In genomic region chr10:18634405-18634985, GRCm38 (mm10) we compare ENCODE assay signal across 19 mouse cellular contexts.
DNase-seq lines count a peak whose midpoint lies in the region; ATAC-seq and TF ChIP-seq lines count a peak whose summit lies in the region.
"Had no signal": no experiment of that assay in that cellular context is flagged by ENCODE, and none has a peak within 500 bp of the region (broad histone marks: within the 10 kb centered on the region; RNA-seq: fewer than 3 reads in every experiment).

No protein-coding gene starts in this region.

- in situ Hi-C loops in ES-E14 (cut with MboI; ENCODE audit: low sequenced_read_pairs in 2 of 2, unreplicated experiment in 2 of 2), result no loop called here

- 90% methylated on average over 7 of the region's 7 CpGs for WGBS in forebrain, embryonic 10.5 days

- peak overlapping the region; percentile 64; the same call in 1 of the 2 replicates for H3K27ac ChIP-seq in ES-E14 (ENCODE audit: insufficient read depth, low read depth, low read length, poor library complexity, severe bottlenecking)
- no peak overlapping the region for H3K27ac ChIP-seq in forebrain, embryonic 10.5 days
- H3K27ac ChIP-seq: forebrain, embryonic 13.5 days; heart, embryonic 10.5 days; hindbrain, embryonic 15.5 days; limb, embryonic 15.5 days; stomach, embryonic 15.5 days had no signal

- peak; percentile 79 for ATAC-seq in cerebellum, adult (ENCODE audit: insufficient number of reproducible peaks, low FRiP score, low TSS enrichment)
- ATAC-seq: forebrain, embryonic 13.5 days had no signal

- H3K4me3 ChIP-seq in ES-E14 (ENCODE audit: insufficient read depth in 1 of 2, low read depth in 1 of 2, low read length in 2 of 2, poor library complexity in 1 of 2, severe bottlenecking in 1 of 2), result no peak overlapping the region
- H3K4me3 ChIP-seq in forebrain, embryonic 10.5 days, result no peak overlapping the region
- H3K4me3 ChIP-seq: forebrain, embryonic 13.5 days; heart, embryonic 10.5 days; hindbrain, embryonic 15.5 days; limb, embryonic 15.5 days; stomach, embryonic 15.5 days had no signal

- DNase-seq in cerebellum, postnatal 4 days (ENCODE audit: low spot score in 2 of 2), result no peak
- DNase-seq in ES-E14 (ENCODE audit: low read depth, low spot score), result no peak
- DNase-seq in brain, embryonic 14.5 days (ENCODE audit: low read depth), result peak; percentile 16
- DNase-seq in cerebellum, postnatal 14 days, result peak; percentile 22 to 27
- DNase-seq in forebrain, embryonic 10.5 days (ENCODE audit: extremely low spot score, low spot score), result no peak
- no peak for DNase-seq in ovary, postnatal 14 days (ENCODE audit: low spot score)
- DNase-seq: gastrocnemius, postnatal 36 days; heart, postnatal 10 days; lung, postnatal 10 days; midbrain, embryonic 14.5 days; spleen, adult 18-20 months; thymus, postnatal 14 days had no signal

- peaks cover 4 to 7% of the 10 kb centered on the region in 2 experiments for H3K4me1 ChIP-seq in ES-E14 (ENCODE audit: control insufficient read depth in 2 of 2, insufficient read depth in 2 of 2, low read length in 2 of 2, poor library complexity in 1 of 2)
- no peaks in the 10 kb centered on the region for H3K4me1 ChIP-seq in forebrain, embryonic 10.5 days
- H3K4me1 ChIP-seq: forebrain, embryonic 13.5 days; heart, embryonic 10.5 days; hindbrain, embryonic 15.5 days; limb, embryonic 15.5 days; stomach, embryonic 15.5 days had no signal

- no peaks in the 10 kb centered on the region for H3K36me3 ChIP-seq in ES-E14 (ENCODE audit: control insufficient read depth, insufficient read depth, low read length, poor library complexity, severe bottlenecking)
- H3K36me3 ChIP-seq in forebrain, embryonic 10.5 days (replicated peaks), result no peaks in the 10 kb centered on the region
- H3K36me3 ChIP-seq: heart, embryonic 10.5 days; limb, embryonic 15.5 days had no signal

- TF ChIP-seq CTCF in brain, embryonic 14.5 days (IDR thresholded peaks at IDR 0.05; ENCODE audit: borderline replicate concordance, extremely low read depth, insufficient read depth, insufficient read length), result no peak

- no peak for TF ChIP-seq POLR2A in brain, embryonic 14.5 days (IDR thresholded peaks at IDR 0.05; ENCODE audit: borderline replicate concordance, extremely low read depth, insufficient read depth, insufficient read length, poor library complexity, severe bottlenecking)

- no peaks in the 10 kb centered on the region for H3K27me3 ChIP-seq in forebrain, embryonic 10.5 days (ENCODE audit: poor library complexity, severe bottlenecking)
- H3K27me3 ChIP-seq: CH12.LX; forebrain, embryonic 13.5 days; hindbrain, embryonic 15.5 days; limb, embryonic 15.5 days; stomach, embryonic 15.5 days had no signal

- no peak overlapping the region for H3K9ac ChIP-seq in ES-E14 (ENCODE audit: insufficient read depth, low read depth, low read length, poor library complexity, severe bottlenecking)
- H3K9ac ChIP-seq: forebrain, embryonic 13.5 days; hindbrain, embryonic 15.5 days; limb, embryonic 15.5 days; stomach, embryonic 15.5 days had no signal

- no peaks in the 10 kb centered on the region for H3K9me3 ChIP-seq in ES-E14 (ENCODE audit: control insufficient read depth, insufficient read depth, low read depth, low read length)
- H3K9me3 ChIP-seq in forebrain, embryonic 10.5 days, result no peaks in the 10 kb centered on the region
- H3K9me3 ChIP-seq: forebrain, embryonic 13.5 days; heart, embryonic 10.5 days; hindbrain, embryonic 15.5 days; limb, embryonic 15.5 days; stomach, embryonic 15.5 days had no signal

TF ChIP-seq in ES-E14, 5 proteins besides CTCF, POLR2A, EP300 and RAD21:
- TF ChIP-seq CHD2 (IDR thresholded peaks at IDR 0.05; ENCODE audit: low read depth, low read length) (no peak), ZNF384 (IDR thresholded peaks at IDR 0.05; ENCODE audit: low read depth, low read length) (no peak), HCFC1 (IDR thresholded peaks at IDR 0.05; ENCODE audit: borderline replicate concordance, insufficient read depth, low read length) (no peak), MAFK (IDR thresholded peaks at IDR 0.05; ENCODE audit: insufficient read depth, low read depth, low read length) (no peak), ZC3H11A (IDR thresholded peaks at IDR 0.05; ENCODE audit: borderline replicate concordance, low read depth, low read length) (no peak)

Comparison
In these comparisons a context has a peak if more than half of its experiments do, and no peak if none do; other contexts are left out.
1. DNase-seq: peak in brain, embryonic 14.5 days (single experiment) and cerebellum, postnatal 14 days (2 of 2); none in cerebellum, postnatal 4 days (0 of 2), ES-E14 (single experiment), forebrain, embryonic 10.5 days (single experiment) and ovary, postnatal 14 days (single experiment).